Mouse (Mus musculus): Measurements from ENCODE around the gene Arl2bp. TPM values are rescaled to one million over a fixed set of nuclear protein-coding genes. Genes with fewer than 3 reads are reported as not detected.
A peak's percentile ranks its signal among the peaks of the same experiment; 100 is the strongest.

Arl2bp gene
- 10 to 100 TPM; 63.2 to 64.6 TPM for total RNA-seq (2021)
- long read RNA-seq, experiment 1, transcript Arl2bp-202 (6 exons, 1,133 nt), result major isoform, 10 of 15 reads
- long read RNA-seq, experiment 1, partial matches to known transcripts, result 1 of 15 reads
- long read RNA-seq, experiment 1, other reads (novel, unspliced or antisense), result 4 of 15 reads
- long read RNA-seq, experiment 2, transcript Arl2bp-202 (6 exons, 1,133 nt), result major isoform, 9 of 13 reads
- long read RNA-seq, experiment 2, partial matches to known transcripts, result 0 of 13 reads
- long read RNA-seq, experiment 2, other reads (novel, unspliced or antisense), result 2 of 13 reads

DNA sequence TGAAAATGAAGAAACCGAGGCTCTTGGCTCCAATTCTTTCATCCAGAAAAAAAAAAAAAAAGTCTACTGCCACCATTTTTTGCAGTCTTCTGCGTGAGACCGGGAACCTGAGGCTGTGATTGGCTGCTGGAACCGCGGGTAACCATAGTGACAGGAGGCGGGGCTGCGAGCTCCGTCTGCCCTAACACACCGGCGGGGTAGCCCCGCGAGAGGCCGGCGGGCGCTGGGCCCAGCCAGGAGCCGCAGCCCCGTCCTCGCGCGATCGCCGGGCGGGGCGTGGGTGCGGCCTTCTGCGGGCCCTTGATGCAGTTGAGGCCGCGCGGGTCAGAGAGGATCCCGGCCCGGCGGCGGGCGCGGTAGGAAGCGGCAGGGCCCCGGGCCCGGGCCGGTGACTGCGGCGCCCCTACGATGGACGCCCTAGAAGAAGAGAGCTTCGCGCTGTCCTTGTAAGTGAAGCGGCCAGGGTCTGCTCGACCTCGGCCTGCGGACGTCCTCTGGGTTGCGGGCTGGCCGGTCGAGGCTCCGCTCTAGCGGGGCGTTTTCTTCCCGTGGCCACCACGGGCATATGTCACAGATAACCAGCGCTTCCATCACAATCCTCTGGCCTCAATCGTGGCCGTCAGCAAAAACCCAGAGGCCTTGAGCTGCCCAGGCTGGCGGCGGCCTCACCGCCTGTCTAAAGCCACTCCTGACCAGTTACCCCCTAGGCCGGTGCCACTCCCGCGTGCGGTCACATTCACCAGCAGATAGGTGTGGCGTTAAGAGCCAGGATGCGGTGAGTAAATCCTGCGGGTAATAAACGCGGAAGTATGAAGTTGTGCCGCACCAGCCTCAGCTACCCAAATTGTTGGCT is at the start of gene Arl2bp:
Gene Arl2bp, plus strand, starts transcription at position 145 of the 853 bp plus-strand sequence.
- intact Hi-C loops (cut with DNase I; ENCODE audit: low total_unique reads), result no loop called here
- peak; percentile 96 for DNase-seq

DNA sequence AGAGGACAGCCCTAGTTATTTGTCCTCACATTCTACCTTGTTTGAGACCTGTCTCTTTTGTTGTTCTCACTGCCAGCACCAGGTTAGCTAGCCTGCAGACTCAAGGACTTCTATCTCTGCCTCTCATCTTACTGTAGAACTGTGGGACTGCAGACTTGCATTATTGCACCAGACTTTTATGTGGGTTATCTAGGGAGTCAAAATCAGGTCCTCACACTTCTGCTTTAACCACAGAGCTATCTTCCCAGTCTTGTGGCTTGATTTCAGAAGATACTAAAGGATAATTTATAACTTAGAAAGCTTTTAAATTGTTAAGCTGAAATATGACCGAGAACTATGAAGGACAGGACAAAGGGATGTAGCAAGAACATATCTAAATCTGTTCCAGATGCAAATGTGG is 41.5 kb upstream of the Arl2bp start:
- DNase-seq, result no peak
- intact Hi-C loops (cut with DNase I; ENCODE audit: low total_unique reads), result no loop called here

DNA sequence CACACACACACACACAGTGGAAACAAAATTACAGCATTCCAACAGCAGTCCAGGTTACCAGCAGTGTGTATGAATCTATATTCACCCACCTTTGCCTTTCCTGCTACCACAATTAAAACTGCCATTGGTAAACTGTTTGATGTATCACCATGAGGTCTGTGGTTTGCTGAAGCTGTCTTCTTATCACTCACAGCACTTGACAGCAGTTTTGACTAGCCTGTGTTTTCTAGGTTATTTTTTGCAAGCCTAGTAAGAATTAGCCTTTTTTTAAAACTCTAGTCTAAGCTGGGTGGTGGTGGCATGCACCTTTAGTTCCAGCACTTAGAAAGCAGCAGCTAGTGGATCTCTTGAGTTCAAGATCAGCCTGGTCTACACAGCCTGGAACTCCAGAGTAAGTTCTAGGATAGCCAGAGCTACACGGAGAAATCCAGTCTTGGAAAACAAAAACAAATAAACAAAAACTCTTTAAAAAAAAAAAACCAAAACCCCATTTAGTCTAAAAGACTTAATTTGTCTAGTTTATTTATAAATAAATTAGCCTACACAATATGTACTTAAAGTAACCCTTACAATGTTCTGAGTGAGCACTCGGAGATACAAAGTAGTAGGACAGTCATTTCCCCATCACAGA is 32.7 kb upstream of the Arl2bp start:
- intact Hi-C loops (cut with DNase I; ENCODE audit: low total_unique reads), result no loop called here
- DNase-seq, result no peak

DNA sequence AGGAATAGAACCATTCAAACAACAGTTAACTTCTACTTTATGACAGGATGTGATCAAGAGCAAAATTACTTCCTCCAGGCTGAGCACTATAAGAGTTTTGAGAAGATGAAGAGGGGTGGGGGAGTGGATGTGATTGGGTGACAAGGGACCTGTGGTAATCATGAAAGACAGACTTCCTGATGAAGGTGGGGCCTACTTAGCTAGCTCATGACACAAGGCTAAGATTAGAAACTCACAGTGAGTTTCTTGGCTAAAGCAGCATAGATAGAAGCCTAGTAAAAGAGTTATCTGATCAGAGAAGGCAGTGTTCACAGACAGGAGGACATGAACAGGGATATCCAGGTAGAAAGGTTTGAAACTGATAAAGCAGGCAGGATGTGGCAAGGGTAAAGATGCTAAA is 32.2 kb upstream of the Arl2bp start:
- intact Hi-C loops (cut with DNase I; ENCODE audit: low total_unique reads), result no loop called here
- no peak for DNase-seq

DNA sequence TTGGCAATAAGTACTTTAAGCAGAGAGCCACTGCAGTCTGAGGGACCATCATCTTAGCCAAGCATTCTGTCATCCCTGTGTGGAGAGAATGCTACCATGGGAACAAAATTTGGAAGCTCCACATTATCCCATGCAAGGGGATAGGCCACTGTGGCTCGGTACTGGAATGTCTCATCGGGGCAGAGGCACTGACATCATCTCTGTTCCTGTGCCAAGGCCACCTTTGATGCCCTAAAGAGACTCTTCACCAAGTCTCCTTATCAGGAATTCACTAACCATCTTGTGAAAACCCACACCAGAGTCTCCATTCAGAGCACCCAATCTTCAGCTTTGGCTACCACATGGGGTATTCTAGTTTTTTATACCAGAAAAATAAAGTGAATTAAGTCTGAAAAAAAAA is 25.2 kb upstream of the Arl2bp start:
- intact Hi-C loops (cut with DNase I; ENCODE audit: low total_unique reads), result no loop called here
- DNase-seq, result no peak

DNA sequence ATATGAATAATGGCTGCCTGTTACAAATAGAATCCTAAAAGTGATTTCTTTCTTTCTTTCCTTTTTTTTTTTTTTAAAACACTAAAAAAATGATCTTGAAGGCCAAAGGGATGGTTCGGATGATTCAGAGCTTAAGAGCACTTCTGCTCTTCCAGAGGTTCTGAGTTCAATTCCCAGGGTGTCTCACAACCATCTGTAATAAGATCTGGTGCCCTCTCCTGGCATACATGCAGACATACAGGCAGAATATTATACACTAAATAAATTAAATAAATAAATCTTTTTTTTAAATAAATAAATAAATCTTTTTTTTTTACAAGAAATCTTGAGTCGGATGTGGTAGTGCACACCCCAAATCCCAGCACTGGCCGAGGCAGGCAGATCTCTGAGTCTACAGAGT is 24.5 kb upstream of the Arl2bp start:
- intact Hi-C loops (cut with DNase I; ENCODE audit: low total_unique reads), result no loop called here
- no peak for DNase-seq

DNA sequence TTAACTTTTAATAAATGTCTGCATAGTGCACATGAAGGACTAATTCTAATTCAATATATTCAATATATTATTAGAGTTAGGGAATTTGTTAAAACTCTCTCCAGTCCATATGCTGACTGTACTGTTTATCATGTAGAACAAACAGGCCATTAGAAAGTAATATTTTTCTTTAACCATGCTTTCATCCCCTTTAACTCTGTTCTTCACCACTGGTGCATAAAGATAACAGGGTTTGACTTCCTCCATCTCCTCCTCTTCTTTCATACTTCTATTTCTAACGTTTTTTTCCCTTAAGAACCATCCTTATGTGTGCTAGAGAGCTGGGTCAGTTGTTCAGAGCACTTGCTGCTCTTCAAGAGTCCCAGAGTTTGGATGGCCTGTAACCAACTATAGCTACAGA is 21.2 kb upstream of the Arl2bp start:
- DNase-seq, result no peak
- intact Hi-C loops (cut with DNase I; ENCODE audit: low total_unique reads), result no loop called here

DNA sequence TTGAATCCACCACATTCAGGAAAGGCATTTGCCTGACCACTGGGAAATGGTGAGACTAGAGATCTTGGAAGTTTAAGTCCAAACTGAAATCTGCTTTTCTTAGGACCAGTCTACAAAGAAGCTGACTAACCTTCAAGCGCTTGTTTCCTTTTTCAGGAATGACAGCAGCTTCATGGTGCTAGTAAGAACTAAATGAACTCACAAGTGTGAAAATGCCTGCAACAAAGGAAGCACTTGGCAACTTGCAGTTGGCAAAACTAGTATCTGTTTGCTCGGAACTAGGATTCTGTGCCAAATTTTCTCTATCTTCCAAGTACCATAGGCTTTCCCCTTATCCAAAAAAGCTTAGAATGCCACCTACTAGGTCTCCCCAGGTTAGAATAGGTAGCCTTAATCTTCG is 20.2 kb upstream of the Arl2bp start:
- intact Hi-C loops (cut with DNase I; ENCODE audit: low total_unique reads), result no loop called here
- no peak for DNase-seq

DNA sequence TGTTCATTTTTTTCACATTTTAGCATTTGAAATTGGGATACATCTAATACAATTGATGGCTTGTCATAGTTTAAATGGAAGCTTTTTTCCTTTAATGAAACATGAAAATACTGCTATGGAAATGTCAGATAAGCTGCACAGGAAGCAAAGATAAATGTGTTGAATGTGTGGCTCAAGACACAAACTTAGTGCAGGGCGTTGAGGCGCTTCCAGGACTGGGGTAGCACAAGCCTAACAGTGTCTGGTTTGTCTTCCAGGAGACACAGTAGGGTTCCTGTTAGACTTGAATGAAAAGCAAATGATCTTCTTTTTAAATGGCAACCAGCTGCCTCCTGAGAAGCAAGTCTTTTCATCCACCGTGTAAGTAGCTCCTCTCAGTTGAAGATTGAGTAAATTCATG is 16.9 kb upstream of the Arl2bp start:
- no peak for DNase-seq
- intact Hi-C loops (cut with DNase I; ENCODE audit: low total_unique reads), result no loop called here

DNA sequence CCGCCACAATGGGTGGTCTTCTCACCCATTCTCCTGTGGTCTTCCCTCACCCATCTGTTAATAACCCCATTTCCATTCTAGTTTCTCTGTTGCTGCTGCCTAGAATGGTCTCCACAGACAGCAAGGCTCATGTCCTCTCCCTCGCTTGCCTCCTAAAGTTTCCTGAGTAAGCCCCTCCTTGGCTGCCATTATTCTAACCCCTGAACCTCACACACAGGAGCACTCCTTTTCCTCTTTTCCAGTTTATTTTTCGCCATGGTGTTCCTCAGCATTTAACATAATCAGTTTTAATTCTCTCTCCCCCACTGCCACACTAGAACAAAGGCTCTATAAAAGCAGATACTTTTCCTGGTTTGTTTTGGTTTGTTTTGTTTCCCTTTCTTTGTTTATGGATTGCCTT is 13.4 kb upstream of the Arl2bp start:
- intact Hi-C loops (cut with DNase I; ENCODE audit: low total_unique reads), result no loop called here
- no peak for DNase-seq

DNA sequence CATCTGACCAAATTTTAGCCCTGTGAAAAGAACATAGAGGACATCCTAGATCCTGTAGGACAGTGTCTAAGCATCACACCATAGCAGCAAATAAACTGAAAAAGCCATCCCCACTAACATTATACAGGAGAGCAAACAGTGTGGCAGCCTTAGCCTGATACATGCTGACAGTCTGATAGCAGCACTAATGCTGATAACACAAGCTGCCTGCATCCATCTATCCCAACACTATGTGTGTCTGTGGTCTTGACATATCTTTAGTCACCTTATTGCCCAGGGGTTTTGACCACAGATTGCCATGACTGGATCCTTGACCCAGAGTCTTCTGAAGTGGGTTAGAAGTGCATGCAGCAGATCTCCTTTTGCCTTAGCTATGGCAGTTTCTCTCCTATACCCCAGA is 11.4 kb upstream of the Arl2bp start:
- intact Hi-C loops (cut with DNase I; ENCODE audit: low total_unique reads), result no loop called here
- no peak for DNase-seq

DNA sequence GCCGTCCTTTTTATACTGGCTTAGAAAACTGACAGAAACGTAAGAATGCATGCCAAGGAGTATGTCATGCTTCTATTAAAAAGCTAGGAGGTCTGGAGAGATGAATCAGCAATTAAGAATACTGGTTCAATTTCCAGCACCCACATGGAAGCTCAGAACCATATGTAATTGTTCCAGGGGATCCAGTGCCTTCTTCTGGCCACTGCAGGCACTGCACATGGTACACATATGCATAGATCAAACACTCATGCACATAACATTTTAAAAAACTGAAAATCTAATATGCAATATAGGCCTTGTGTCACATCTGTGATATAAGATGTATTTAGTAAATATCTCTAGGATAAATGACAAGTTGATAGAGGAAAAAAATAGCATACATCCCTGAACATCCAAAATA is 8.4 kb upstream of the Arl2bp start:
- DNase-seq, result no peak
- intact Hi-C loops (cut with DNase I; ENCODE audit: low total_unique reads), result no loop called here

DNA sequence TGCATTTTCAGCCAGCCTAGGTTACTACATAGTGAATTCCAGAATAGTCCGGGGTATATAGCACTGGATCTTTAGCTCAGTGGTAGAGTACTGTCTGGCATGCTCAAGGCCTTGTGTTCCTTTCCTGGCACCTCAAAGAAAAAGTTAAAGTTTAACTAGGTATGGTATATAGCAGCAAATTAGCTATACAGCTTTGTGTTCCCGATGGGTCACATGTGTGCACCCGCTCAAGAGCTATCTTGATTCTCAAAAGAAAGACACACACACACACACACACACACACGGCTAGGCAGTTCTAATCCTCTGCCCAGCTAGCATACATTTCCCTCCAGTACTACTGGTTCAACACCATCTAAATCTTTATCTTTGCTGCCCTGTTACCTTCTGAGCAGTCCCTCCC is 6.0 kb upstream of the Arl2bp start:
- intact Hi-C loops (cut with DNase I; ENCODE audit: low total_unique reads), result no loop called here

DNA sequence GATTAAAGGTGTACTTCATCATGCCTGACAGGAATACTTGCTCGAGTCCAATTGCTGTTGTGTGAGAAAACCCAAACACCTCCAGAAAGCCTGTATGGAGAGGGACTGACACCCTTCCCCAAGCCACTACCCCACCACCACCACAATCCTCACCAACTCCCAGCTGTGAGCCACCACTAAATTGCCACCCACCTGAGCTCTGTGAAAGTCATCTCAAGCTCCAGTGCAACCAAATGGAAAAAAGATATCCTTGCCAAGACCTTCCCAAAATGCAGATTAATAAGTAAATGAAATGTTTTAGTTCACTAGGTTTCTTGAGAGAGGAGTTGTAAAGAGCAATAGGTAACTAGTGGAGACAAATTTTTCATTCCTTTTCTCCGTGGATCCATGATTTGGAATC is 1.7 kb upstream of the Arl2bp start:
- intact Hi-C loops (cut with DNase I; ENCODE audit: low total_unique reads), result no loop called here

More for the DNA sequence above, 6.0 kb upstream of the Arl2bp start:
- DNase-seq, result no peak

DNA sequence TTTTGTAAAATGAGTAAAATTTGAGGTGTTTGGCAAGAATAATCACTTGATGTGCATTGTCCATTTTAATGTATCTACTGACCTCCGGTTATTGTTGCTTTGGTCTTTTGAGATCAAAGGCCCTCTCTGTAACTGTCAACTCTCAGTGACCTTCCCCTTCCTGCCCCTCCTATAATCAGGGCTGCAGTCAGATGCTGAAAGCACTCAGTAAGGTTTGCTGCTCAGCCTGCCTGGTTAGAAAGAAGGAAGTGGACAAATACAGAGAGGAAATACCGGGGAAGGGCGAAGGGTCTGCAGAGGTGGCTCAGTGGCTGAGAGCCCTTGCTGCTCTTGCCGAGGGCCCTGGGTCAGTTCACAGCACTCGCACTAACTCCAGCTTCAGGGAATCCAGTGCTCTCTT is 8.0 kb downstream of the Arl2bp start:
- DNase-seq, result no peak
- intact Hi-C loops (cut with DNase I; ENCODE audit: low total_unique reads), result no loop called here

More for the DNA sequence above, 1.7 kb upstream of the Arl2bp start:
- DNase-seq, result no peak

DNA sequence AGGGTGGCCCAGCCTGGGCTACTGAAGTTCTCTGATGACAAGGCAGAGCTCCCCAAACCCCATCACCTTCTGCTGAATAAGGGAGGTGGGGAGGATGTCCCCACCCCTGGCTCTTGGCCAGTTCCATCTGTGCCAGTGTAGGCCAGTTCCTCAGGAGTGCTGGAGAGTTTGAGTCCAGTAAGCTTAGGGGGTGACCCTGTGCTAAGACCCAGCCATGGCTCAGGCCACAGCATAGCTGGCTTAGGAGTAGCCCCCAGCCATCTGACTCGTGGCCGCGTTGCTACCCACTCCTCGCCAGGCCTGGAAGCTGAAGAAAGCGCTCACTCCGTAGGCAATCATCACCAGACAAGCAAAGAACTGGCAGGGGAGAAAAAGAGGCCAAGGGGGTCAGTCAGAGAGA is 9.5 kb downstream of the Arl2bp start:
- no peak for DNase-seq
- intact Hi-C loops (cut with DNase I; ENCODE audit: low total_unique reads), result no loop called here

DNA sequence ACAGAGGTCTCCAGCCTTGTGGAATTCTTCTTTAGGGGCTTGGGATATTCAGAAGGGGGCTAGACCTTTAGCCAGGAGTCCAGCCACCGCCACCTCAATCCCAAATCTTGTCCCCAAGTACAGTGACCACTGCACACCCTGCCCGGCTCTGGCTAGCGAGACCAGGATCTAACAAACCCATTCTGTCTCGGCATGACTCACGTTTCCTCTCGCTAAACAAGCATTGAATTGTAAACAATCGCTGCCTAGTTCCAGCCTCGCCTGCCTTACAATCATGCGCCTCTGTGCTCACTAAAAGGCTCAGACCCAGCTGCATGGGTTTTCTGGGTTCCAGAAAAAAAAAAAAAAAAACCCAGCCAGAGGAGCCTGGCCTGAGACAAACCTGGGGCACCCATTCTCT is 12.2 kb downstream of the Arl2bp start:
- intact Hi-C loops (cut with DNase I; ENCODE audit: low total_unique reads), result no loop called here

DNA sequence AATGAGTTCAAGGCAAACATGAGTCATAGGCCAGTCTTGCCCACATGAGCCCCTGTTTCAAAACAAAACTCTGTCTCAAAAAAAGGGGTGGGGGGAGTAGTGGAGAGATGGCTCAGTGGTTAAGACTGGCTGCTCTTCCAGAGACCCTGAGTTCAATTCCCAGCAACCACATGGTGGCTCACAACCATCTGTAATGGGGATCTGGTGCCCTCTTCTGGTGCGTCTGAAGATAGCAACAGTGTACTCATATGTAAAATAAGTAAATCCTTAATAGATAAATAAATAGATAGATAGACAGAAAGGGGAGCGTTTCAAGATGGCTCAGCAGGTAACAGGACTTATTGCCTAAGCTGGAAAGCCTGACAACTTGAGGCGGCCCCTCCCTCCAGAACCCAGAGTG is 14.0 kb downstream of the Arl2bp start:
- no peak for DNase-seq
- intact Hi-C loops (cut with DNase I; ENCODE audit: low total_unique reads), result loop anchor here (10.0 kb wide), 1 partner anchor 156 kb away; no protein-coding TSS in a partner anchor

More for the DNA sequence above, 12.2 kb downstream of the Arl2bp start:
- DNase-seq, result no peak

DNA sequence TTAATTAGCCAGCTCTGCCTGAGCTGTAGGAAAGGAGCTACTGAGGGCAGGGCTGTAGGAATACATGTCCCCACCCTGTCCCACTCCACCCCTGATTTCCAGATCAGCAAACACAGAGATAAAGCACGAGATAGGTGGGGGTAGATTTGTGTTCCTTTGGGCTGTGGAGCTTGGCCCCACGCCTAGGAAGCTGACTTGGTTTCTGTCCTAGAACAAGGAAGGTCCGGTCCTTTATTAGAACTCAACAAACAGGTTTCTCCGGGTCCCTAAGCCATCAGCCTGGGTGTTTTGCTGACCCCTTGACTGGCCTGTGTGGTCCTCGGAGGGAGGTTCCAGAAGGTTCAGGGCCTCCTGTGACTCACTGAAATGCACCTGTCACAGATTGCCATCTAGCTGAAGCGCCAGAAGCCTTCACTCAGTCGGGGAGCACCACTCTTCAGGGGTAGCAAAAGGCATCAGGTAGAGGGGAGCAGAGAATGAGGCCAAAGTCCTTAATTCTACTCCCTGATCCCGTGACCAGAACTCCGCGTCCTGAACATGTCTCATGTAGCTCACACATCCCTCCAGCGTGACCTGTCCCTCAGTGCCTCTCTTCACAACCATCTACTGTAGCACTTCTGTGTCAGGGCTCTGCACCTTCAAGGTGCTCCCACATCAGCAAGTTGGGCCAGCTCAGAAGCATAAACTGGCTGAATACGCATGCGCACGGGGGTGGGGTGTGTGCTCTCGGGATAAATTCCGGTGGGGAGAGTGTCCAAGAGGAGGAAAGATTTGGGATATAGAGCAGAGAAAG is 16.5 kb downstream of the Arl2bp start:
- no peak for DNase-seq
- intact Hi-C loops (cut with DNase I; ENCODE audit: low total_unique reads), result loop anchor here (10.0 kb wide), 1 partner anchor 158 kb away; no protein-coding TSS in a partner anchor

DNA sequence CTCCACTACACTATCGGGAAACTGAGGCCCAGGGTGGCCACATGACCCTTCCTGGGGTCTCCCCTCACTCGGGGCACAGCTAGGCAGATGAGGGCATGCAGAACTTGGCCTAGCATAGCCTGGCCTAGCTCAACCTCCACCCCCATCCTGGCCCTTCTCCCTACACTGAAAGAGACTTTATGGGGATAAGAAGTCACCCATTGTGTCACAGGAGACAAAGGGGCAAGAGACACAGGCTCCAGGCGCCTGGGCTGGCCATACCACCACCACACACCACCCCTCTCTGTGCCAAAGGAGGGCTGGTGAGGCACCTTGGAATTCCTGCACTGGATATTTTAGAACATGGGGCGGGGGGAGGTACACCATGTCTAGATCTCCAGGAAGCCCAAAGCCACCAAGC is 17.9 kb downstream of the Arl2bp start:
- no peak for DNase-seq
- intact Hi-C loops (cut with DNase I; ENCODE audit: low total_unique reads), result loop anchor here (10.0 kb wide), 1 partner anchor 159 kb away; no protein-coding TSS in a partner anchor
